ENCODE assay signal across 20 mouse cellular contexts in the genomic region with DNA sequence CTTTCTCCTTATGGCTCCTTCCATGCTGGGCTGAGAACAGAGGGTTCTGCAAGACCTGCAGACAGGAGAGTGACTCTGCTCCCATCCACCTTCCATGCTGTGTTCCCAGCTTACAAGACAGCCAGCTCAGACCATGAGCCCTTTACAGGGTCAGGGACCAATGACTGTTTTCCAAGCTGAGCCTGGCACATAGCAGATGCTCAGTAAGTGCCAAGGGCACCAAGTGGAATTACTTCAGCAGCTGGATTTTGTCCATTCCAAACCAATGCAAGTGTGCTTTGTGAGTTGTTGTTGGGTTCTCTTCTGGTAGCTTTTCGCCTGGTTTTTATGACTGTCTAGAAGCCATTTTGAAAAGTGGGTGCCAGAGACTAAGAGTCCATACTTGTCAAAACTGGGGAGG. TPM values are rescaled to one million over a fixed set of nuclear protein-coding genes. Genes with fewer than 3 reads are reported as not detected.
"Had no signal": no experiment of that assay in that cellular context is flagged by ENCODE, and none has a peak within 500 bp of the region (broad histone marks: within the 10 kb centered on the region; RNA-seq: fewer than 3 reads in every experiment).

No protein-coding gene starts in this region.

- H3K4me1 ChIP-seq: limb, embryonic 15.5 days; liver, embryonic 12.5 days had no signal

- H3K27ac ChIP-seq: kidney, embryonic 15.5 days; limb, embryonic 15.5 days; liver, embryonic 12.5 days; midbrain, embryonic 12.5 days; stomach, postnatal 0 days had no signal

- ATAC-seq: liver, embryonic 12.5 days had no signal

- H3K4me2 ChIP-seq: kidney, embryonic 15.5 days; limb, embryonic 15.5 days; liver, embryonic 12.5 days; lung, embryonic 14.5 days; midbrain, embryonic 12.5 days had no signal

- H3K9me3 ChIP-seq: kidney, embryonic 15.5 days; limb, embryonic 15.5 days; liver, embryonic 12.5 days; midbrain, embryonic 12.5 days had no signal

- DNase-seq: layer of hippocampus, adult 9-11 months; layer of hippocampus, postnatal 36 days; lung, embryonic 14.5 days; lung, postnatal 10 days; lung, postnatal 4 days; thymus, postnatal 4 days had no signal

- H3K4me3 ChIP-seq: kidney, embryonic 15.5 days; limb, embryonic 15.5 days; liver, embryonic 12.5 days; midbrain, embryonic 12.5 days; myocyte had no signal

- H3K36me3 ChIP-seq: kidney, embryonic 15.5 days; limb, embryonic 15.5 days; liver, embryonic 12.5 days; midbrain, embryonic 12.5 days had no signal

- H3K9ac ChIP-seq: kidney, embryonic 15.5 days; limb, embryonic 15.5 days; liver, embryonic 12.5 days; lung, embryonic 14.5 days; midbrain, embryonic 12.5 days had no signal

- H3K27me3 ChIP-seq: kidney, embryonic 15.5 days had no signal

RNA-seq across cellular contexts. Expression of gene Bsnd, which starts 8.3 kb away (rescaled TPM):
- total RNA-seq: layer of hippocampus, adult 18-20 months; layer of hippocampus, postnatal 36 days; left cerebral cortex, adult 8-10 months; left cerebral cortex, postnatal 25 days; megakaryocyte, adult 5-6 weeks; neutrophil, adult 5-6 weeks had no signal
- polyA plus RNA-seq: limb, embryonic 11.5 days; limb, embryonic 15.5 days; liver, embryonic 12.5 days; liver, embryonic 16.5 days; lung, embryonic 14.5 days; midbrain, embryonic 12.5 days; myocyte; neural tube, embryonic 11.5 days had no signal

RNA-seq across cellular contexts. Expression of gene Pcsk9, which starts 19.7 kb away (rescaled TPM):
- total RNA-seq: layer of hippocampus, postnatal 36 days had no signal
